Mouse (Mus musculus) embryo, embryonic 11 days (tissue): ENCODE results near the gene Ubl4b.

Experiments
- DNase-seq: peaks from one replicate; pipeline ENCODE4 v3.0.0-alpha.2; 2015

Gene Ubl4b

GRCm38 (mm10) chr3:107567766-107568165 lies 12.9 kb upstream of the Ubl4b start:
- no peak for DNase-seq

DNA sequence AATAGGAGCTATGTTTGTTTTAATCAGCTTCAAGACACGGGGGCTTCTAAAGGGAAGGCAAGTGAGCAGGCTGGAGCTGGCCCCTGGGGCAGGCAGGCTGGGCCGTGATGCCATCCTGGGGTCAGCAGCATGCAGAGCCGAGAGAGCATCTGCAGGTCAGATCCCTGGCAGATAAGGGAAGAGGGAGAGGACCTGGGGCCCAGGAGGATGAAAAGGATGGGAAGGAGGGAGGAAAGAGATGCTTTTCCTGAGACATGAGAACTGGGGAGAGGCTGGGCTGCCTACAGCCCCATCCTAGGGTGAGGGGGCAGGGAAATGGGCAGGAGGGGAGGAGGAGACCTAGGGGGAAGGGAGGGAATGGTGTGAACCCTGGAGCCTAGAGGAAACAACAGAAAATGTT lies 10.5 kb upstream of the Ubl4b start:
- no peak for DNase-seq

GRCm38 (mm10) chr3:107563880-107564279 lies 9.0 kb upstream of the Ubl4b start:
- no peak for DNase-seq

GRCm38 (mm10) chr3:107562591-107562990 lies 7.7 kb upstream of the Ubl4b start:
- no peak for DNase-seq

- DNase-seq = no peak
Observed at GRCm38 (mm10) chr3:107562104-107562503, 7.2 kb upstream of the Ubl4b start.

DNA sequence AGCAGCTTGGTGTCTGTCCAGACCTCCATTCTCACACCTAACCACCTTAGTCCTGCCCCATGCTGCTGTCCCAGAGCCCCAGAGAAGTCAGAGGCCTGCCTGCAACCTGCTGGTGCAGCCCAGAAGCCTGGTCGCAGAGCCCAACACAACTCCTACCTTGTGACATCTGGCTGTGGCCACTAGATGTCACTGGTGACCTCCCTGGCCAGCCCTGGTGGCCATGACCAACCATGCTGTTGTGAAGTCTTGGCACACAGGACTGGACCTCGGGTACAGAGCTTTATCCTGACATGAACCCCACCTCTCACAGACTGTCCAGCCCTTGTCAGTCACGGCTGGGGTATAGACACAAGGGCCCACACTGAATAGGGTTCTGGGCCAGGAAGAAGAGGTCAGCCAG lies 4.3 kb upstream of the Ubl4b start:
- DNase-seq = peak; percentile 83

DNA sequence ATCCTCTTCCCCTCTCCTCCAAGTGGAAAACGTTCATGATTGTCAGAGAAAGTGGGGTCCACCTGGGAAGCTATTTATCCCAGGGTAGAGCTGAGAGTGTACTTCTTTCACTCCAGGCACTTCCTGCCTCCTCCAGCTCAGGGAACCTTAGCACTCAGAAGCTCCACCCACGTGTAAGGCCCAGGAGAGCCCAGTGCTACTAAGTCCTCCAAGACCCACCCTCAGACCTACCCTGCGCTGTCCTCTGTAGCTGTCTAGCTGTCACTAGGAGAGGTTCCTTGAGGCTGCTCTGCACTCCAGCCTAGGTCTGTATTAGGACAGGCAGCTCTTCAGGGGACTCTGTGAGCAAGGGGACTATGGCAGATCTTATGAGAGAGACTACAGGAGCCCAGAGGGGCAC lies 3.9 kb upstream of the Ubl4b start:
- DNase-seq = no peak

- DNase-seq = peak; percentile 86
Observed at GRCm38 (mm10) chr3:107550409-107551049, 4.3 kb downstream of the Ubl4b start.

DNA sequence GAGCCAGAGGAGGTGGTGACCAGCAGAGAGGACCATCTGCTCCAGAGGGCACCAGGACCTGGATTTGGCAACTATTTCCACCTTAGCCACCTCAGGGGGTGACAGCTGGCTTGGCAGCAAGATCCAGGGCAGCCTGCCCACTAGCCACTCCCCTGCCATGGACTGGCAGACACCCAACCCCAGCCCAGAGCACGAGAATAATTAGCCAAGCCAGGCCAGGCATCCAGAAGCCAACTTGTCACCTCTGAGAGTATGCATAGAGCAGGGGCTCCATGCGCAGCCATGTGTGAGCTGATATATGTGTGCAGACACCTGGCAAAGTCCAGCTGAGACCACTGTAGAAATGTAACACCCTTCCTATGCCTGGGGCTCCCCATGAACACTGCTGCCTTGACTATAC lies 7.9 kb downstream of the Ubl4b start:
- DNase-seq = no peak

DNA sequence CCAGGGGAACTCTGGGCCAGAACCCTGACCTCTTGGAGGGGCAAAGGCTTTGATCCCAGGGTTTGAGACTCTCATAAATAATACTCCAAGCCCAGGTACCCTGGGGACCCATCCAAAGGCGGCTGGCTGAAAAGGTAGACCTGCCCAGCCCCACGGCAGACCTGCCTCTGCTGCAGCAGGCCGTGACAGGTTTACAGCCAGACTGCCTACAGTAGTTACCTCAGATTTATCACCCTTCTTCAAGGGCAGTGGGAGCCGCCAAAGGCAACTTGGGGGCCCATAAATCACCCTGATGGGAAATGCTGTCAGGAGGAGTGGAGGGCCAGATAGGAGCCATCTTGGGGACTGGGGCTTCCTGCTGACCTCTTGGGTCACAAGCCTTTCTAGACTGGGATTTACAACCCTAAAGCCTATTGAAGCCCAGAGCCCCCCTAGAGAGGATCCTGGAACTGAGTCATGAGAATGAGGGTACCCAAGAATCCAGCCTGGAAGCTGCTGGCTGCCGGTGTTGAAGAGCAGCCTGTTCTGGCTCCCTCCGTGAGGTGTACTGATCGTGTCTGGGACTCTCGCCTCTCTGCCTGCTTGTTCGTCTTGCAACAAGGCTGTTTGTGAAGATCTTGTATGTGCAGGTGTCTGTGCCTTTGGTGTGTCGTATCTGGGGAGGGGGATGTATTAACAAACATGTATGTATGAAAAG lies 9.0 kb downstream of the Ubl4b start:
- peak; percentile 79 for DNase-seq

DNA sequence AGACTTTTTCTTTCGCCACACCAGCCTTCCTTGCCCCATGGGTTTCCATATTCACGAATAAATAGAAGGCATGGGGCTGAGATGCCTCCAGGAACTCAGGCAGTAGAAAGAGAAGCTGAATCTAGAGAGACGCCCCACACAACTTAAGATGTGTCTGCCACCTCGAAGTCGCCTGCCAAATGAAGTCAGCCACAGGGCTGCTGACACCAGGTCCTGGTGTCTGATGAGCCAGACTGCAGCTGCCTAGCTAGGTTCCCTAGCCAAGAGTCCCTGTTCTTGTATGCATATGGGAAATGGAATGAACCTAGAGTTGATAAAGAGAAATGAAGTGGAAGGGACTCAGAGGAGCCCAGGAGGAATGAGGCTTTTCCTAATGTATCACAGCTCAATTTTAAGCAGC lies 9.6 kb downstream of the Ubl4b start:
- DNase-seq = no peak

DNA sequence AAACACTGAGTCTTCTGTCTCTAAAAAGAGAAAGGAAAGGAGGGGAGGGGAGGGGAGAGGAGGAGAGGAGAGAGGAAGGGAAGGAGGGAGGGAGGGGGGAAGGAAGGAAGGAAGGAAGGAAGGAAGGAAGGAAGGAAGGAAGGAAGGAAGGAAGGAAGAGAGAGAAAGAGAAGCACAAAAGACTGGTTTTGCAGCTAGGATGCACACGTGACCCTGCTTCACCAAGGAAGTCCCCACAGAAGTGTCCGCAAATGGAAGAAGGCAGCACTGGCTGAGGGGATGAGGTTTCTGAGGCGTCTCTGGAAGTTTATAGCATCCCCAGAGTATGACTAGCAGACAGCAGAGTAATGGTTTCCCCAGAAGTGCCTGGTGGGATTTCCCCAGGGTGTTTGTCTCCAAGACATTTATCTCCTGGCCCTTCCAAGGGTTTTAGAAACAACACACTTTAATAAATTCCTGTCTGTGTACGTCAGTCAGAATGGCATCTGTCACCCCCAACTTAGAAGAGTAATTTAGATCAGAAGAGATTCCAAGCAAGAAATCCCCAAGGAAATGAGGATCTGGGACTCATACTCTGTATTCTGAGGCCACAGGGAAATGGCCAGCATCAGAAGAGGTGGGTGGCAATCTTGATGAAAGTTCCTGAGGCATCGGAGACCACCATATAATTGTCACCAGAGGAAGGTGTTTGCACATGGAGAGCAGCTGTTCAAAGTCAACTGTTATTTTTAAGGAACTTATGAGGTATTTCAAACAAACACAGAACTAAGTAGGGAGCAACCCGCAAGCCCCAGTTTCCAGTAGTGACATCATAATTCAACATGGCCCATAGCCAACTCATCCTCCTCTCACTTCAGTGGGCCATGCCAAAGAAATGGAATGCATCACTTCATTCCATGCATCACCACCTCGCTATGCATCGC lies 11.5 kb downstream of the Ubl4b start:
- DNase-seq = no peak

GRCm38 (mm10) chr3:107542584-107542983 lies 12.3 kb downstream of the Ubl4b start:
- no peak for DNase-seq

DNA sequence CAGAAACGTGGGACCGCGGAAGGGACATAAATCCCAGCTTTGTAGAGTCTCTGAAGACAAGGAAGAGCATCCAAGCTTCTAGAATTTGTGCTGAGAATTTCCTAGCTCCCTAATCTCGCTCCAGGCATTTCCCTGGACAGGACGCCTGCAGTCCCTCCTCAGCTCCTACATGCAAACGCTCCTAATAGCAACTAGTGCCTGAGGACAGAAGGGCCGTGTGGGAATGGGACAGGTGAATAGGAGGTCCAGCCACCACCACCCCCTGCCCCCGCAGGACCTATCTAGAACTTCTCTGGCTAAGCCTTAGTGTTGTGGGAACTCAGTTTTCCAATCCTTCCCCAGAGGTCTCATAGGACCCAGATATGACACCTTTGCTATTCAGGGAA lies 17.4 kb downstream of the Ubl4b start:
- no peak for DNase-seq

- peak; percentile 60 for DNase-seq
Observed at GRCm38 (mm10) chr3:107536810-107537503, 17.9 kb downstream of the Ubl4b start.

DNA sequence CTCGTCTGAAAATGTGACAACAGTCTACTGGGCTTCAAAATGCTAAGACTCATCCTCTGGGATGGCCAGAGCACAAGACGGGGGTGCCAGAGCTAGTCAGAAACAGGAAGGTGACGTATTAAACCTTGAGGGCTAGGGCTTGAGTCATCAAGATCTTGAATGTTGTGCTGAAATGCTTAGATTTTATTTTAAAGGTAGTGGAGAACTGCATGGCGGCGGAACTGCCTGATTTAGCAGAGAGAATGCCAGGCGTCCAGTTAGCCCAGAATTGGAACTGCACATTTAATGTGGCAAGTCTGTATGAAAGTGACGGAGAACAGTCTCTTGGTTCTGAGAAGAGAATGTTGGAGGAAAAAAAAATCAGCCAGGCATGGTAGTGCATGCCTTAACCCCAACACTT lies 19.9 kb downstream of the Ubl4b start:
- DNase-seq = no peak

- DNase-seq = no peak
Observed at GRCm38 (mm10) chr3:107533532-107533931, 21.3 kb downstream of the Ubl4b start.

GRCm38 (mm10) chr3:107530581-107530980 lies 24.3 kb downstream of the Ubl4b start:
- DNase-seq = no peak

DNA sequence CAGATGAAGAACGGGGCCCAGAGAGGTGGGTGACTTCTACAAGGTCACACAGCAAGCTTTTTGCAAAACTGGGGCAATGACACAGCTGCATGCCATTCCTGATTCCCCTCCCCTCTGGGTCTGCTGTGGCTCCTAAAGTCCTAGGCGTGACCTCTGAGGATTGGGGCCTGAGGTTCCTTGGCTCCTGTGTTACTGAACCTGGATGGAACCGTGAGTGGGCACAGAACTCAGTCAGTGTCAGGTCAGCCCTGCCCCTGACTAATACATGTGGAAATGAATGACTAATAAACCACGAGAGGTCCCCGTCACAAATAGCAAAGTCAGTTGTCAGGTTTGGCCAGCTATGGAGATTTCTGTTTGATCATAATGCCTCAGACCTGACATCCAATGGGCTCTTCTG lies 25.7 kb downstream of the Ubl4b start:
- no peak for DNase-seq

GRCm38 (mm10) chr3:107528401-107529118 lies 26.3 kb downstream of the Ubl4b start:
- DNase-seq = peak; percentile 44

- no peak for DNase-seq
Observed at GRCm38 (mm10) chr3:107524547-107524946, 30.3 kb downstream of the Ubl4b start.

DNA sequence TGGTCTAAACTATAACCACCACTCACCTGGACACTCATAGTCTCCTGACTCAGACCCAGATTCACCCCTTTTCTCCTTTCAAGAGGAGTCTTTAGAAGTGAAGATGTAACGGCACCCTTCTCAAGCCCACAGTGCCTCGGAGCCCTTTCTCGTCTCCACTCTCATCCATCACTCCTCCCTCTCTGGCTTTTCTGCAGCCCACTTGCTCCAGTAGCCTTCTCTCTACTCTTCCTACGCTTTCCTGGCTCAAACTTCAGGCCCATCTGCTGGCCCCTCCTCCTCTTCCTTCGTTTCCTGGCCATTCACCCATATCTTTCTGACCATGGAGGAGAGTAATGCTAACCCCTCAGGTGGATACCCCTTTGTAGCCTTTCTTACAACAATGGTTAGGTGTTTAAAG lies 33.9 kb downstream of the Ubl4b start:
- DNase-seq = no peak
